Mouse (Mus musculus) lung, postnatal 0 days (tissue): Measurements from ENCODE around the gene Gyg. TPM values are rescaled to one million over a fixed set of nuclear protein-coding genes. Genes with fewer than 3 reads are reported as not detected.

Source experiments
- ATAC-seq: fragments of 200-750 bp; cut with Nextera tagmentation; 2 replicates; pipeline ENCODE4 v1.8.0; 2017; ENCODE audit warnings: moderate library complexity
- DNase-seq: peaks from one replicate; pipeline ENCODE4 v3.0.0-alpha.2; 2016; ENCODE audit warnings: low spot score
- H3K27ac ChIP-seq: fragments of 300-500 bp; sonication (generic); 2 replicates; pipeline ENCODE4 v1.5.1; 2014; ENCODE audit warnings: antibody characterized with exemption, mild to moderate bottlenecking, low read length, mixed read lengths
- H3K27me3 ChIP-seq: fragments of 300-500 bp; sonication (generic); replicated peaks from 2 replicates; pipeline ENCODE4 v1.6.1; 2014; ENCODE audit warnings: low read length, mixed read lengths; ENCODE audit not compliant: insufficient read depth
- H3K36me3 ChIP-seq: fragments of 300-500 bp; sonication (generic); 2 replicates; pipeline ENCODE4 v1.6.1; 2014; ENCODE audit warnings: low read length, mixed read lengths; ENCODE audit not compliant: insufficient read depth
- H3K4me1 ChIP-seq: fragments of 300-500 bp; sonication (generic); 2 replicates; pipeline ENCODE4 v1.6.1; 2014; ENCODE audit warnings: antibody characterized with exemption, low read depth, low read length, mixed read lengths; ENCODE audit not compliant: insufficient read depth
- H3K4me2 ChIP-seq: fragments of 300-500 bp; sonication (generic); replicated peaks from 2 replicates; pipeline ENCODE4 v1.6.1; 2014; ENCODE audit warnings: low read depth, mild to moderate bottlenecking, low read length, moderate library complexity, mixed read lengths
- H3K4me3 ChIP-seq: fragments of 300-500 bp; sonication (generic); 2 replicates; pipeline ENCODE4 v1.5.1; 2014; ENCODE audit warnings: low read depth, low read length
- H3K9ac ChIP-seq: fragments of 300-500 bp; sonication (generic); replicated peaks from 2 replicates; pipeline ENCODE4 v1.6.1; 2014; ENCODE audit warnings: low read depth, mild to moderate bottlenecking
- H3K9me3 ChIP-seq: fragments of 300-500 bp; sonication (generic); 2 replicates; pipeline ENCODE4 v1.6.1; 2016; ENCODE audit warnings: low read length, mixed read lengths
- CTCF ChIP-seq: IDR thresholded peaks from 2 replicates; pipeline ENCODE4 v1.5.1; 2016; ENCODE audit warnings: antibody characterized with exemption, mild to moderate bottlenecking
- EP300 ChIP-seq: IDR thresholded peaks from 2 replicates; pipeline ENCODE4 v1.6.1; 2016; ENCODE audit warnings: antibody characterized with exemption, mild to moderate bottlenecking, control low read depth
- WGBS: fragments of 180-500 bp; shearing (Covaris S2); extraction: QIAGEN DNeasy Blood & Tissue Kit; methylation state at CpG from one replicate; pipeline ENCODE4 v1.1.7; 2014; 5-methylcytosine and 5-hydroxymethylcytosine counted together
- polyA plus RNA-seq: library from polyadenylated mRNA; unstranded; fragments of >200 nt; fragmentation: Nextera tagmentation; extraction: Ambion mirVana; gene quantifications from 2 replicates; pipeline ENCODE4 v1.2.1, GENCODE M21; 2015

Gyg gene
- polyA plus RNA-seq, result 359 and 383 TPM in 2 replicates

DNA sequence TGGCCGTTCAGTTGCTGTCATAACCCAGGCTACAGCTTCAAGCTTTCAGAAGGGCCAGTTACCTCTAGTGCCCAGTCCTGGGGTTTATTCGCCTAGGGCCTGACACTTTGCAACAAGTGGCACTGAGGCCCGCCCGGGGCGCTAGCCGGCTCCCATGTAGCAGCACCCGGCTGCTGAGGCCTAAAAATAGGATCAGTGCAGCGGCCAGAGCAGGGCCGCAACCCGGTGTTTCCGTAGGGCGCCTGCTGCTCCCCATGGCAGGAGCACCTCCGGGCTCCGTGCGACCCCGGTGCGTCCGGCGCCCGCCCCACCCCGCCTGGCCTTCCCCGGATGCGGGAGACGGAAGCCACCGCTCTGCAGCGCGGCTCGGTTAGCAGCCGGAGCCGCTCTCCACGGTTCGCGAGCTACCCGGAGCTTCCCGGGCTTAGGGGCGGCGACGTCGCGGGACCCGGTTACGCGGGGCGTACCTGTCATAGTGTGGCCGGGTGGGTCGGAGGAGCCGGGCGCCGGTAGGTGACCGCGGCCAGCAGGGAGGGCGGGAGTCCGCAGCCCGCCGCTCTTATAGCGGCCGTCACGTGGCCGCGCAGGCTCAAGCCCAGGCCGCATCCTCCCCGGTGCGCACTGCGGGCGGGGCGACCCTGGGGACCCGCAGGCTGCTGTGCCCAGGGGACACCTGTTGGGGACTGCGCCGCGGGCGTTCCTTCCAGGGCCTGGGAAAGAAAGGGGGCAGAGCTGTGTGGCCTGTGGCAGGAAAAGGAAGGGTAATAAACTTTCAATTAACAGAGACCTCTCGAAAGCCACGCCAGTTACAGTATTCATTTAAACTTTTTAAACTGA, at the start of gene Gyg:
TSS of gene Gyg (minus strand) at position 787 of the 837 bp plus-strand sequence.
- H3K9ac ChIP-seq, result peak within 1 kb of the TSS; percentile 85
- H3K9me3 ChIP-seq, result no peaks in the 10 kb centered on the region
- WGBS, result 1% methylated on average over 59 of the region's 73 CpGs
- H3K36me3 ChIP-seq, result no peaks in the 10 kb centered on the region; the same call in 1 of the 2 replicates
- peak; percentile 81 for DNase-seq
- H3K27ac ChIP-seq, result peak within 1 kb of the TSS; percentile 81
- TF ChIP-seq CTCF, result 0 out of 2 replicates have a peak, but pooled peaks have one; percentile 17
- TF ChIP-seq EP300, result no peak
- H3K4me3 ChIP-seq, result peak within 1 kb of the TSS; percentile 81
- H3K4me1 ChIP-seq, result peaks cover 2% of the 10 kb centered on the region; the same call in 1 of the 2 replicates
- H3K27me3 ChIP-seq, result no peaks in the 10 kb centered on the region
- peak; percentile 97 for ATAC-seq
- peak within 1 kb of the TSS; percentile 63 for H3K4me2 ChIP-seq

DNA sequence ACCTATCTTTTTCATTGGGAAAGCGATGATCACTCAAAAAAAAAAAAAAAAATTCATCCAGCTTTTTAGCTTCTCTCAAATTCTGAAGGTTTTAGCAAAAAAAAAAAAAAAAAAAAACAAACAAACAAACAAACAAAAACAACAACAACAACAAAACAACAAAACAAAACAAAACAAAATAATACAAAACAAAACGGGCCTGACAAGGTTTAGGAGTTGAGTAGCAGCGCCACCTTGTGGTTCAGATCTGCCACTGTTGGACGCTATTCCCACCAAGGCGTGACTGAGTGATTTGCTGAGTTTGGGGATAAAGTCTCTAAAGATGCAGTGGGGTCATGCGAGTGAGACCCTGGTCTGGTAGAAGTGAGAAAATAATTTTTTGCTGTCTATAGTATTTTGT, 43.8 kb upstream of the Gyg start:
- Histone ChIP-seq H3K4me2 (no peak overlapping the region), H3K36me3 (no peaks in the 10 kb centered on the region), H3K9ac (no peak overlapping the region), H3K4me3 (no peak overlapping the region), H3K27ac (no peak overlapping the region), H3K9me3 (no peaks in the 10 kb centered on the region), H3K27me3 (no peaks in the 10 kb centered on the region), H3K4me1 (no peaks in the 10 kb centered on the region)
- 32% methylated on average over 6 of the region's 6 CpGs for WGBS
- TF ChIP-seq EP300, result no peak
- peak; percentile 94 for TF ChIP-seq CTCF
- DNase-seq (peak; percentile 69), ATAC-seq (no peak)

DNA sequence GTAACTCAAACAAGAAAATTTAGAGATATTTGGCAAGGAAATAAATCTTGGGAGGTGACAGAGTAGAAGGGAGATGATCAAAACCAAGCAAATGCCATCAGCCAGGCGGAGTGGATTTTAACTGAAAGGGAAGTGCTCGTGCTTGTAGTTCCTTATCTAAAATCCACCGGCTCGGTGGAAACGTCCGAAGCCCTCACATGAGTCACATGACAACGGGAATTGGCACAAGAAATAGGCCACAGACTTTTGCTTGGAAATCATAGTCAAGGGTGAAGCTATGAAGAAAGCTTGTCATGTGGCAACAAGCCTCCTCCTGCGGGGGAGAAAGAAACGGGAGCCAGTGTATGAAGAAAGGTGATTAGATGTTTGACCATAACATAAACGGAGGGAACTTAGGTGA, 42.8 kb upstream of the Gyg start:
- DNase-seq, result peak; percentile 32
- Histone ChIP-seq H3K27me3 (no peaks in the 10 kb centered on the region), H3K4me2 (no peak overlapping the region), H3K27ac (no peak overlapping the region), H3K36me3 (no peaks in the 10 kb centered on the region), H3K4me3 (no peak overlapping the region), H3K4me1 (no peaks in the 10 kb centered on the region), H3K9me3 (no peaks in the 10 kb centered on the region), H3K9ac (no peak overlapping the region)
- 50% methylated on average over 10 of the region's 10 CpGs for WGBS
- ATAC-seq, result no peak
- TF ChIP-seq EP300 (no peak), CTCF (no peak)

DNA sequence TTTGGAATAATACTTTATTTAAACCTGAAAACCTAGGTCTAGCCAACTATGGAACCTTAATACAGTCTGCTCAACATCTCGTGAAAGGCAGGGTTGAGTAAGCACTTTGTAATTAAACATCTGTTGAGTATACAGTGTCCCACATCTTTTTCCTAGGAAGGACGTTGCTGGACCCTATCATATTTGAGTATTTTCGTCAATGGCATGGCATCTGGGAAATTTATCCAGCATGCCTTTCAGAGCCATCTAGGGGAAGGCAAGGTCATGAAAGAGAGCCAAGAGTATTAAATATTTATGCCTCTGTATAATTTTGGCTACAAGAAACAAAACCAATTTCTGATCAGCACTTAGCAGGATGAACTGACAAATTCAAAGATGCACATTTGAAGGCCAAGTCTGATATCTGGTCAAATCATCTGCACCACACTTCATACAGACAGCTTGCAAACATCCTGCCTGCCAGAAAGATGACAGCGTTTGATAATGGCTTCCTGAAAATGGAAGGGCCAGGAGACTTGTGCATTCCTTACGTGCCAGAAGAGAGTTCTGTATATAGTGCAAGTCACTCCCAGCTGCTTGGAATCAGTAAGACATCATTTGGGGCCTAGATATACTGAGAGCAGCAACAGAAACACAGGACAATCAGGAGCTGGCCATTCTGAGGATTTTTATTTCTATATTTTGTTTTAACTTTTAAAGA, 34.0 kb upstream of the Gyg start:
- 20% methylated on average over 5 of the region's 5 CpGs for WGBS
- Histone ChIP-seq H3K27me3 (no peaks in the 10 kb centered on the region), H3K27ac (no peak overlapping the region), H3K4me1 (no peaks in the 10 kb centered on the region), H3K4me2 (no peak overlapping the region), H3K36me3 (no peaks in the 10 kb centered on the region), H3K9me3 (no peaks in the 10 kb centered on the region), H3K4me3 (no peak overlapping the region), H3K9ac (no peak overlapping the region)
- TF ChIP-seq EP300, result peak; percentile 74
- no peak; the same call in 1 of the 2 replicates for TF ChIP-seq CTCF
- DNase-seq (peak; percentile 91), ATAC-seq (peak; percentile 94)

DNA sequence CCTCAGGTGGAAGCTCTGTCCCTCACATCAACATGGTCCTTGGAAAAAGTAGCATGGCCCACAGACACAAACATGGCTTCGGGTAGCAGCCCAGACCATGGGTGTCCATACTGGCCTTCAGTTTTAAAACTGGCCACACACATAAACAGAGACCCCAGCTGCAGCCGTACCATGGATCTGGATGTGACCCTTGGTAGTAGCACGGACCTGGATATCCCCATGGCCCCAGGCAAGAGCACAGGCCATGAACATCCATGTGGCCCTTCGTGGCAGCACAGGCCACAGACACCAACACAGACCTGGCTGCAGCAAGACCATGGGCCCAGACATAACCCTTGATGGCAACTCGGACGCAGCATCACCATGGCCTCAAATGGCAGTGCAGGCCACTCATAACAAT, 17.3 kb upstream of the Gyg start:
- Histone ChIP-seq H3K27ac (no peak overlapping the region), H3K9ac (no peak overlapping the region), H3K4me1 (no peaks in the 10 kb centered on the region), H3K9me3 (no peaks in the 10 kb centered on the region), H3K36me3 (no peaks in the 10 kb centered on the region), H3K4me2 (no peak overlapping the region), H3K4me3 (no peak overlapping the region), H3K27me3 (no peaks in the 10 kb centered on the region)
- DNase-seq (no peak), ATAC-seq (no peak)
- 91% methylated on average over 6 of the region's 6 CpGs for WGBS
- TF ChIP-seq CTCF, result no peak

DNA sequence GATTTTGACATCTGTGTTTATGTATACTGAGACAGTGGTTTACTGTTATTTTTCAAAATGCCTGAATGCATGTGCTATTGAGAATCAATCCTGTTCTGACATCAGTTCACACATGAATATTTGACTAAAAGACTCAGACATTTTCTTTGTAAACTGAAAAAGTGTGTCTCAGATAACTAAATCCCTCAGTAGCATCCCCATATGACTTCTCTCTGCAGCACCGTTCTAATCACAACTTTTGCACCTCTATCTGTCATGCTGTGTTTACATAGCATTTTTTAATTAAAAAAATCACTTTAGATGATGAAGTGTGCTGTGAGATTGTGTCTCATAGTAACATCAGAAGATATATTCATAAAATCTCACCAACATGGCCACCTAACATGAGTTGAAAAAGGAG, 12.4 kb upstream of the Gyg start:
- no peaks in the 10 kb centered on the region for H3K9me3 ChIP-seq
- ATAC-seq (no peak), DNase-seq (no peak)
- no peaks in the 10 kb centered on the region for H3K4me1 ChIP-seq
- H3K27ac ChIP-seq, result no peak overlapping the region
- TF ChIP-seq CTCF (no peak), EP300 (no peak)
- H3K4me2 ChIP-seq, result no peak overlapping the region
- H3K36me3 ChIP-seq, result no peaks in the 10 kb centered on the region
- no peaks in the 10 kb centered on the region for H3K27me3 ChIP-seq
- H3K4me3 ChIP-seq, result no peak overlapping the region
- no peak overlapping the region for H3K9ac ChIP-seq
- WGBS, result 37% methylated on average over 1 of the region's 1 CpGs
